Mouse (Mus musculus) right cerebral cortex, adult 18-20 months (tissue): ENCODE data around the gene Vmn2r7.
"Not testable (repeated sequence)": the region's sequence is repeated elsewhere in the genome, so short reads cannot be mapped to it uniquely, and the experiment has no call there.

ENCODE experiments used
- DNase-seq: peaks from one replicate; pipeline ENCODE4 v3.0.0; 2022; ENCODE audit warnings: mixed read lengths

The Vmn2r7 gene

DNA sequence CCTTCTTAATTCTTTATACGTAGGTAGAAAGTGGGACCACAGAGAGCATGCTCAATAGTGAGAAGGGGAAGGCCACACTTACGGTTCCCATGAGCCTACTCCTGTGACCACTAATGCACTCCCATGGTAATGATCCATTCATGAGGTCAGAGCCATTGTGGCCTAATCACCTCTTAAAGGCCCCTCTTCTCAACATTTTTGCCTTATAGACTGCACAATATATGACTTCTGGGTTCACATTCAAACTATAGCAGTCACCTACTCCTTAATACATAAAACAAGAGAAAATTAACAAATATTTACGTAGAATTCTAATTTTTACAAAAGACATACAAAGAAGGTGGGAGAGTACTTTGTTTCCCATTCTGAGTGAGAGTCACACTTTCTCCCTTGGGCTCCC, at the start of gene Vmn2r7:
Gene Vmn2r7 (minus strand): TSS at position 101 of the 400 bp plus-strand sequence.
- DNase-seq = not testable (repeated sequence)

DNA sequence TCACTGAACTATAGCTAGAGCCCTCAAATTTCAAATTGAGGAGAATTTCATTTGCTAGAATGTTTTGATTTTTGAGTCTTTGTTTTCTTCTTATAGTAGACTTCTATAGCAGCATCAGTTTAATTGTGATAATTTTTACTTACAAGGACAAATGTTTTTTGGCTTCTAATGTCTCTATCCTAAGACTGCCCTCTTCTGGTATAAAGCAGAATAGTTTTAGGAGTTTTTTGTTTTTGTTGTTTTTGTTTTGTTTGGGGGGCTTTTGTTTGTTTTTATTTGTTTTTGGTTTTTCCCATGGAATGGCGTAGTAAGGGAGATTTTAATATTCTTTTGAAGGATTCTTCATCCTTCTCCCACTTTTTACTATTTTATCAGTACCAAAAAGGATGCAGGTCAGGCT, 45.2 kb upstream of the Vmn2r7 start:
- DNase-seq = no peak

GRCm38 (mm10) chr3:64878199-64878977, 33.8 kb upstream of the Vmn2r7 start:
- no peak for DNase-seq

GRCm38 (mm10) chr3:64876669-64877068, 32.1 kb upstream of the Vmn2r7 start:
- no peak for DNase-seq

GRCm38 (mm10) chr3:64842881-64843280, 1.7 kb downstream of the Vmn2r7 start:
- DNase-seq = no peak

GRCm38 (mm10) chr3:64842299-64842698, 2.3 kb downstream of the Vmn2r7 start:
- peak; percentile 39 for DNase-seq

DNA sequence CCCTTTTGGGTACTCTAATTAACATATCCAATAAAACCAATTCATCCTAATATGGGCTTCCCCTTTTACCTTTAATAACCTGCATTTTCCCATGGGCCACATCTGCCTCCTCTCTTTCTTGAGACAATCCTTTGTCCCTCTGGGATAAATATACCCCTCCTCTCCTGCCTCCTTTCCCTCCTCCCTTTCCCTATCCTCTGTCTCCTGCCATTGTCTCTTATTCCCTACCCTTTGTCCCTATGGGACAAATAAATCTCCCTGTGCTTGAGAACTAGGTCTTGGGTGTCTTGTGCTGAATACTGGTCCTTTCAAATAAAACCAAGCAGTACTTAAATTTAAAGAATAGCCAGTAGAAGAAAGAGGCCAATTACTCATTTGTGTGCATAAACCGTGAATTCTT, 13.4 kb downstream of the Vmn2r7 start:
- no peak for DNase-seq

DNA sequence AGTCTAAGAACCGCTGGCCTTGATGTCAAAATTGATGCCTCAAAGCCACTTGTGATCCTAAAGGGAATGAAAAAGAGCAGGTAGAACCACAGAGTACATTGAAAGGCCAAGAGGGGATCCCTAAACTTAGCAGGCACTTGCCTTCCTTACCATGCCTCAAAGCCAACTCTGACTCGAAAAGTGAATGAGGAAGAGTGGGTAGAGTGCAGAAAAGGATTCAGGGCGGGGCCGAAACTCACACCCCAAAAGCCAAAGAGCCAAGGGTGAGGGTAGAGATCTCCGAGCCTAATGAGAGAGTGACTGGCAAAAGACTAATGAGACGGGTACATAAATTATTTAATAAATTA, 53.3 kb downstream of the Vmn2r7 start:
- DNase-seq = no peak

DNA sequence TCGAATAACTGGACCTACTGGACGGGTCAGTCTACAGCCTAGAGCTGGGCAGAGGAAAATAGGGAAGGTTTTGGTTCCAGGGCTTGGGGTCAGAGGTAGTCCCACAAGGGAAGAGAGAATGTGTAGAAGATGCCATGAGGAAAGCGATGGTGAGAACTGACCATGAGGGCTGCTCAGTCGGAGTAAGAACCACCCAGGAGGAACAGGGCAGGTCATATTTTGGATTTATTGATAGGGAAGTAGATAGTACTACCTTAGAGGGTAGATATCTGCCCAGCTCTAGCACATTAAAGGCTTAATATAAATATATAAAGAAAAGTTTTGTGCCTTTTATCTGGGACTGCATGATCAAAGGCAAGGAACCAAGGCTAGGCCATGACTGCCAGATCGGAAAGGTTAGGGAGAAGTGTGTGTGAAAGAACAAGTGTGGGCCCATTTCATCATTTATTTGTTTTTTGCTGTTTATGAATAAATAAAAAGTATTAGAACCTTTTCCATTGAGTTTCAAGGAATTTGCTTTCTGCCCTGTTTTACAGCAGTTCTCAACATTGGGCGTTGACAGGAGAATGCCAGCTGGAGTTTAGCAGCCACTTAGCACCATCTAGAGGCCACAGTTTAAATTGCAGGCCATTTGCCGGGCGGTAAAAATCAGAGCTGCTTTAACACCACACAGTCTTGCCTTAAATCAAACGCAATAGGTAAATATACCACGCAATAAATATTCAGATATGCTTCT, 53.9 kb downstream of the Vmn2r7 start:
- peak; percentile 51 for DNase-seq

GRCm38 (mm10) chr3:64782901-64783300, 61.7 kb downstream of the Vmn2r7 start:
- no peak for DNase-seq

DNA sequence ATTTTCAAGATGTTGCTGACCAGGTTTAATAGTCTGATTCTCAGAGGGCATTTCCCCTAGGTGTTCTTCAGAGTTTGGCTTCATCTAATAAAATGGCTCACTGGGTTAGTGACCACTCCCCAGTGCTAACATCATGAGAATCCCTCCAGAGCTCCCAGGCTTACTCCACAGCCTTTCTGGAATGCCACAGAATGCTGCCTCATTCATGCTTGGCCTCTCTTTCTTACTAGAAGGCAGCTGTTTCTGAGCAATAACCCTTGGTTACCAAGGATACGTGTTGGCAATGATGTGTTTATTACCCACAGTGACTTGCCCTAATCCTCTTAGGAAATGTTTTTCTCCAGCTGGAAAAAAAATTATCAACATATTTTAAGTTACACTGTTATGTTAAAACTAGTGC, 72.4 kb downstream of the Vmn2r7 start:
- DNase-seq = no peak

DNA sequence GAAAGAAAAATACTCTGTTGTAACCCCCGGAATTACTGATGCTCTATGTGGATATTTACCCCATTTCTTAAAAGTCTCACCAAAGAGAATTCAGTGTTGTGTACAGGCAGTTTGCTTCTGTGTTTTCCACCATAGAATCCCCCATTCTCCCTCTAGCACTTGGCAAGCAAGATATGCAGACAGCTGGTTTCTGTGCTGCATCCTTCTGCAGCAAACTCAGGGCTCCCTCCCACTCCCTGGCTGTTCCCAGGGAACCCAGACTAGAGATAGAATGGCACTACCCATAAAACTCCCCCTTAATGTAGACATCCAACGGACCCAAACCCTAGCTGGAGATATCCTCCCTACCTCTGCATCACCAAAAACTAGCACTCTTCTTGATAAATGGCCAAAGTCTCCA, 88.4 kb downstream of the Vmn2r7 start:
- peak; percentile 45 for DNase-seq

DNA sequence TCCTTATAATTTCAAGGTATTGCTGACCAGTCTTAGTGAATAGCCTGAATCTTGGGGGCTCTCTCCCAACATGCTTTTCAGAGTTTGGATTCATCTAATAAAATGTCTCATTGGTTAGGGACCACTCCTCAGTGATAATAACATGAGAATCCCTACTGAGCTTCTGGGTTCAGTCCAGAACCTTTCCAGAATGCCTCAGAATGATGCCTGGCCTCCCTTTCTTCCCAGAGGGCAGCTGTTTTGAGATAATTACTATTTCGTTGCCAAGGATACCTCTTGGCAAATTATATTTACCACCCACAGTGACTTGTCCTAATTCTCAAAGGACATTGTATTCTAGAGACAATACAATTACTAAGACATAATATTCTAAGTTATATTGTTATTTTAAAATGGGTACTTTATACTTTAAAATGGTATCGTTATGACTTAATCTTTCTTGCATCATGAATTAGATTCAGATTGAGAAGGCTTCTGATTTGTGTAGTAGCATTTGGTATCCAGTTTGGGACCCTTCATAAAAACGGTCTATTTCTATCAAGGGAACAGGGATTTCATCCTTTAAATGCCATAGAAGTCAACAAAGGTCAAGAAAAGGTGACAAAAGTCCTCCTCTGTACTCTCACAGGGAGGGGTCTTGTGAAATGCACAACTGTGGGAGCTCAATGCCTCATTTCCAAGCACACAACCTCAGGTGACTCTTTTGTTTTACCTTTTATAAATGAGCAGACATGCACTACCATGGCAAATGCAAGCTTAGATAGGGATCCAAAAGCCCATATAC, 117.2 kb downstream of the Vmn2r7 start:
- not testable (repeated sequence) for DNase-seq

DNA sequence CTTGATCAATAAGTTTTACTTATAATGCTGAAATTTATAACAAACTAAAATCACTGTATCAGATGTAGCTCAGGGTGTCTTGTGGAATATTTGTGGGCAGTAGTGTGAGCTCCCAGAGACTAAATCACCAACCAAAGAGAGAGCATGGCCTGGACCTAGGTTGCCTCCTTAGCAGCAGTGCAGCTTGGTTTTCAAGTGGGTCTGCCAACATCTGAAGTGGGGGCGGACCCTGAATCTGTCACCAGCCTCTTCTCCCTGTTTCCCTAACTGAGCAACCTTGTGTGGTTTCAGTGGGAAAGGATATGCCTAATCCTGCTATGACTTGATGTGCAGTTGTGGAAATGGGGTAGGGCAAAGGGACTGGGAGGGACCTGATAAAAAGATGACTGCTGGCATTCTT, 118.8 kb downstream of the Vmn2r7 start:
- not testable (repeated sequence) for DNase-seq

GRCm38 (mm10) chr3:64676069-64676468, 168.5 kb downstream of the Vmn2r7 start:
- not testable (repeated sequence) for DNase-seq
